Mouse (Mus musculus): ENCODE results near the gene Tmem129.

- TF ChIP-seq POLR2A (IDR thresholded peaks at IDR 0.05; ENCODE audit: low read depth, low read length) (no peak), CTCF (IDR thresholded peaks at IDR 0.05; ENCODE audit: borderline replicate concordance, insufficient read depth, low read length) (no peak)
These were observed 46.4 kb downstream of the Tmem129 start for GRCm38 (mm10) chr5:33611795-33612194.

Data from embryonic fibroblast, embryonic 13.5 days (primary cell).